7 mouse cellular contexts compared by ENCODE assay signal in the genomic region with DNA sequence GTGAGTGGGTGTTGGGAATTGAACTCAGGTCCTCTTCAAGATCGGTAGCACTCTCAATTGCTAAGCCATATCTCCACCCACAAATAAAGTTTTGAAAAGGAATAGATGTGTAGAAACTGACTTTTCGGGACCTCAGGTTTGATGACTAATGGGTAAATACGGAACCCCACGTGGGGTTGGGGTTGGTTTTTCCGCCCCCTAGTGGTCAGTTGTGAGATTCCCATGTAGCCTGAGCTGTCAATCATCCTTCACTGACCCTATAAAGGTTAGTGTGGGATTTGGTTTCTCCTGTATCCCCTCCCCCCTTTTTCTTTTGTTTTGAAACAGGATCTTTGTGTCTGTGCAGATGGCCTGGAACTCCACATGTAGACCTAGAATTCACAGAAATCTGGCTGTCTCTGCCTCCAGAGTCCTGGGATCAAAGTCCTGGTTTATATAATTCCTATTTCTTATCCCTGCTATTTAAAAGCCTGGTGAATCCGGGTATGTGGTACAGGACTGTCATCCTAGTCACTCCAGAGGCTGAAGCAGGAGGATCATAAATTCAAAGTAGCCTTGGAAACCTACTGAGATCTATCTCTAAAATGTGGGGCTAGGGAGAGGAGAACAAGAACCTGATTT. TPM values are rescaled to one million over a fixed set of nuclear protein-coding genes. Genes with fewer than 3 reads are reported as not detected.
DNase-seq lines count a peak whose midpoint lies in the region; ATAC-seq and TF ChIP-seq lines count a peak whose summit lies in the region.

No protein-coding gene starts in this region.

- ATAC-seq in erythroblast, adult 5-6 weeks (replicated peaks; ENCODE audit: low FRiP score, poor library complexity, severe bottlenecking) = peak; percentile 92
- peak; percentile 61; the same call in 1 of the 2 replicates for ATAC-seq in intestine, postnatal 0 days
- peak; percentile 61; the same call in 1 of the 2 replicates for ATAC-seq in liver, embryonic 11.5 days (replicated peaks; ENCODE audit: low FRiP score)

- WGBS in intestine, postnatal 0 days = 20% methylated on average over 6 of the region's 6 CpGs
- 25% methylated on average over 6 of the region's 6 CpGs for WGBS in liver, embryonic 11.5 days

- H3K9me3 ChIP-seq in intestine, postnatal 0 days (ENCODE audit: control insufficient read depth) = no peaks in the 10 kb centered on the region
- no peaks in the 10 kb centered on the region for H3K9me3 ChIP-seq in liver, embryonic 11.5 days (ENCODE audit: control insufficient read depth, low read length)

- peak; percentile 29 for DNase-seq in 3134 (ENCODE audit: extremely low read depth, insufficient read length, low spot score)
- peak; percentile 82 to 85 for DNase-seq in B cell, adult 2 months
- peak; percentile 63 to 78 for DNase-seq in adrenal gland, postnatal 36 days
- peak; percentile 62 for DNase-seq in liver, embryonic 11.5 days (ENCODE audit: low spot score)
- peak; percentile 25 for DNase-seq in retina, postnatal 7 days (ENCODE audit: low read depth, low spot score)

- peak; percentile 86 for TF ChIP-seq CTCF in intestine, postnatal 0 days (IDR thresholded peaks at IDR 0.05; ENCODE audit: low read depth)

- H3K36me3 ChIP-seq in intestine, postnatal 0 days (ENCODE audit: control insufficient read depth, insufficient read depth) = peaks cover 26% of the 10 kb centered on the region
- peaks cover 24% of the 10 kb centered on the region for H3K36me3 ChIP-seq in liver, embryonic 11.5 days (ENCODE audit: control insufficient read depth, insufficient read depth, low read length)

- no peaks in the 10 kb centered on the region for H3K4me1 ChIP-seq in intestine, postnatal 0 days (replicated peaks; ENCODE audit: control insufficient read depth, insufficient read depth, low read length)
- H3K4me1 ChIP-seq in liver, embryonic 11.5 days (replicated peaks; ENCODE audit: control insufficient read depth, insufficient read depth, low read length) = no peaks in the 10 kb centered on the region

- no peak overlapping the region for H3K27ac ChIP-seq in intestine, postnatal 0 days (ENCODE audit: low read depth, low read length)
- no peak overlapping the region for H3K27ac ChIP-seq in liver, embryonic 11.5 days (ENCODE audit: low read depth, low read length)

- H3K9ac ChIP-seq in intestine, postnatal 0 days (ENCODE audit: low read depth, low read length) = no peak overlapping the region
- no peak overlapping the region for H3K9ac ChIP-seq in liver, embryonic 11.5 days (ENCODE audit: low read depth, low read length)

- no peaks in the 10 kb centered on the region for H3K27me3 ChIP-seq in intestine, postnatal 0 days (replicated peaks; ENCODE audit: control insufficient read depth, insufficient read depth, low read length)
- no peaks in the 10 kb centered on the region for H3K27me3 ChIP-seq in liver, embryonic 11.5 days (replicated peaks; ENCODE audit: control insufficient read depth, insufficient read depth, low read length)

- no peak overlapping the region for H3K4me2 ChIP-seq in intestine, postnatal 0 days (replicated peaks; ENCODE audit: low read depth)
- H3K4me2 ChIP-seq in liver, embryonic 11.5 days = no peak overlapping the region

- H3K4me3 ChIP-seq in intestine, postnatal 0 days (ENCODE audit: low read depth, low read length) = no peak overlapping the region
- H3K4me3 ChIP-seq in liver, embryonic 11.5 days (ENCODE audit: low read depth, low read length) = no peak overlapping the region

RNA-seq across cellular contexts. Expression of a gene that starts 20.4 kb away (rescaled TPM):
- total RNA-seq in adrenal gland, postnatal 36 days (2021) = 100 to 1,000 TPM; 114 to 116 TPM
- total RNA-seq in erythroblast, adult 5-6 weeks (2015; ENCODE audit: low replicate concordance) = 17.6 and 19.6 TPM in 2 replicates
- 15.5 and 29.2 TPM in 2 replicates for total RNA-seq in erythroblast, adult 5-6 weeks (2017; ENCODE audit: low replicate concordance)
- 429 and 451 TPM in 2 replicates for polyA plus RNA-seq in intestine, postnatal 0 days (2015; fragmentation: Nextera tagmentation; extraction: Ambion mirVana)
- 233 and 236 TPM in 2 replicates for polyA plus RNA-seq in liver, embryonic 11.5 days (2014; fragmentation: Nextera tagmentation; extraction: Ambion mirVana)

RNA-seq across cellular contexts. Expression of a gene that starts 40.4 kb away (rescaled TPM):
- total RNA-seq in adrenal gland, postnatal 36 days (2021) = 10 to 100 TPM; 14.4 to 20.7 TPM
- 5.2 and 6.7 TPM in 2 replicates for total RNA-seq in erythroblast, adult 5-6 weeks (2015; ENCODE audit: low replicate concordance)
- 7.1 and 8.8 TPM in 2 replicates for total RNA-seq in erythroblast, adult 5-6 weeks (2017; ENCODE audit: low replicate concordance)
- polyA plus RNA-seq in intestine, postnatal 0 days (2015; fragmentation: Nextera tagmentation; extraction: Ambion mirVana) = 10.6 and 11.4 TPM in 2 replicates
- polyA plus RNA-seq in liver, embryonic 11.5 days (2014; fragmentation: Nextera tagmentation; extraction: Ambion mirVana) = 13.7 and 14.9 TPM in 2 replicates

Comparison
In these comparisons a context has a peak if more than half of its experiments do, and no peak if none do; other contexts are left out.
1. DNase-seq: peak in every context shown above with its lines; median percentile 84 in B cell, adult 2 months; 70 in adrenal gland, postnatal 36 days; 62 in liver, embryonic 11.5 days; 29 in 3134; 25 in retina, postnatal 7 days.